Mouse (Mus musculus): Measurements from ENCODE around the gene Ccdc97. TPM values are rescaled to one million over a fixed set of nuclear protein-coding genes. Genes with fewer than 3 reads are reported as not detected.
"Not testable (repeated sequence)": the region's sequence is repeated elsewhere in the genome, so short reads cannot be mapped to it uniquely, and the experiment has no call there.

Gene Ccdc97
- polyA plus RNA-seq, 1 experiment = 52.5 TPM

GRCm38 (mm10) chr7:25736920-25737319 is 18.0 kb upstream of the Ccdc97 start:
- Histone ChIP-seq H3K27ac (ENCODE audit: insufficient read depth, low read depth, low read length) (no peak overlapping the region), H3K36me3 (ENCODE audit: control insufficient read depth, insufficient read depth, low read length) (peaks cover 26% of the 10 kb centered on the region), H3K27me3 (replicated peaks; ENCODE audit: control insufficient read depth, insufficient read depth, low read length) (no peaks in the 10 kb centered on the region), H3K4me3 (ENCODE audit: insufficient read depth, low read depth, low read length) (no peak overlapping the region), H3K4me1 (ENCODE audit: control insufficient read depth, insufficient read depth, low read length) (no peaks in the 10 kb centered on the region)
- 91% methylated on average over 2 of the region's 2 CpGs for WGBS
- TF ChIP-seq POLR2A (IDR thresholded peaks at IDR 0.05; ENCODE audit: low read depth, low read length) (no peak), CTCF (conservative IDR thresholded peaks at IDR 0.05; ENCODE audit: insufficient read depth, insufficient read length, low read depth, low read length) (0 out of 2 replicates have a peak, but pooled peaks have one; percentile 18)
- DNase-seq = no peak

GRCm38 (mm10) chr7:25734991-25735390 is 16.1 kb upstream of the Ccdc97 start:
- Histone ChIP-seq H3K36me3 (ENCODE audit: control insufficient read depth, insufficient read depth, low read length) (peaks cover 24% of the 10 kb centered on the region), H3K27ac (ENCODE audit: insufficient read depth, low read depth, low read length) (no peak overlapping the region), H3K4me1 (ENCODE audit: control insufficient read depth, insufficient read depth, low read length) (no peaks in the 10 kb centered on the region), H3K4me3 (ENCODE audit: insufficient read depth, low read depth, low read length) (no peak overlapping the region), H3K27me3 (replicated peaks; ENCODE audit: control insufficient read depth, insufficient read depth, low read length) (no peaks in the 10 kb centered on the region)
- no peak for DNase-seq
- WGBS = 78% methylated on average over 4 of the region's 4 CpGs
- TF ChIP-seq POLR2A (IDR thresholded peaks at IDR 0.05; ENCODE audit: low read depth, low read length) (no peak), CTCF (conservative IDR thresholded peaks at IDR 0.05; ENCODE audit: insufficient read depth, insufficient read length, low read depth, low read length) (no peak)

- no peak overlapping the region for H3K27ac ChIP-seq (ENCODE audit: insufficient read depth, low read depth, low read length)
Observed at GRCm38 (mm10) chr7:25731294-25732055, 12.6 kb upstream of the Ccdc97 start.

GRCm38 (mm10) chr7:25729862-25730261 is 11.0 kb upstream of the Ccdc97 start:
- TF ChIP-seq POLR2A (IDR thresholded peaks at IDR 0.05; ENCODE audit: low read depth, low read length) (no peak), CTCF (conservative IDR thresholded peaks at IDR 0.05; ENCODE audit: insufficient read depth, insufficient read length, low read depth, low read length) (no peak)
- Histone ChIP-seq H3K27ac (ENCODE audit: insufficient read depth, low read depth, low read length) (no peak overlapping the region), H3K36me3 (ENCODE audit: control insufficient read depth, insufficient read depth, low read length) (peaks cover 14% of the 10 kb centered on the region; the same call in 1 of the 2 replicates), H3K4me1 (ENCODE audit: control insufficient read depth, insufficient read depth, low read length) (no peaks in the 10 kb centered on the region), H3K4me3 (ENCODE audit: insufficient read depth, low read depth, low read length) (no peak overlapping the region), H3K27me3 (replicated peaks; ENCODE audit: control insufficient read depth, insufficient read depth, low read length) (no peaks in the 10 kb centered on the region)
- 86% methylated on average over 2 of the region's 2 CpGs for WGBS
- DNase-seq = no peak

More at GRCm38 (mm10) chr7:25731294-25732055, 12.6 kb upstream of the Ccdc97 start:
- Histone ChIP-seq H3K4me1 (ENCODE audit: control insufficient read depth, insufficient read depth, low read length) (no peaks in the 10 kb centered on the region), H3K36me3 (ENCODE audit: control insufficient read depth, insufficient read depth, low read length) (peaks cover 15% of the 10 kb centered on the region), H3K27me3 (replicated peaks; ENCODE audit: control insufficient read depth, insufficient read depth, low read length) (no peaks in the 10 kb centered on the region), H3K4me3 (ENCODE audit: insufficient read depth, low read depth, low read length) (no peak overlapping the region)
- no peak for DNase-seq
- 78% methylated on average over 8 of the region's 8 CpGs for WGBS
- no peak for TF ChIP-seq POLR2A (IDR thresholded peaks at IDR 0.05; ENCODE audit: low read depth, low read length)
- TF ChIP-seq CTCF (conservative IDR thresholded peaks at IDR 0.05; ENCODE audit: insufficient read depth, insufficient read length, low read depth, low read length) = no peak

GRCm38 (mm10) chr7:25729396-25729795 is 10.5 kb upstream of the Ccdc97 start:
- Histone ChIP-seq H3K27ac (ENCODE audit: insufficient read depth, low read depth, low read length) (no peak overlapping the region), H3K27me3 (replicated peaks; ENCODE audit: control insufficient read depth, insufficient read depth, low read length) (no peaks in the 10 kb centered on the region), H3K4me3 (ENCODE audit: insufficient read depth, low read depth, low read length) (no peak overlapping the region), H3K4me1 (ENCODE audit: control insufficient read depth, insufficient read depth, low read length) (no peaks in the 10 kb centered on the region), H3K36me3 (ENCODE audit: control insufficient read depth, insufficient read depth, low read length) (peaks cover 12% of the 10 kb centered on the region; the same call in 1 of the 2 replicates)
- no peak for DNase-seq
- TF ChIP-seq POLR2A (IDR thresholded peaks at IDR 0.05; ENCODE audit: low read depth, low read length) (no peak), CTCF (conservative IDR thresholded peaks at IDR 0.05; ENCODE audit: insufficient read depth, insufficient read length, low read depth, low read length) (no peak)
- 26% methylated on average over 2 of the region's 2 CpGs for WGBS

- no peak for DNase-seq
- H3K4me1 ChIP-seq (ENCODE audit: control insufficient read depth, insufficient read depth, low read length) = no peaks in the 10 kb centered on the region
- no peak overlapping the region for H3K27ac ChIP-seq (ENCODE audit: insufficient read depth, low read depth, low read length)
- TF ChIP-seq CTCF (conservative IDR thresholded peaks at IDR 0.05; ENCODE audit: insufficient read depth, insufficient read length, low read depth, low read length) (no peak), POLR2A (IDR thresholded peaks at IDR 0.05; ENCODE audit: low read depth, low read length) (no peak)
- peaks cover 8% of the 10 kb centered on the region; the same call in 1 of the 2 replicates for H3K36me3 ChIP-seq (ENCODE audit: control insufficient read depth, insufficient read depth, low read length)
- WGBS = 73% methylated on average over 5 of the region's 5 CpGs
- no peak overlapping the region for H3K4me3 ChIP-seq (ENCODE audit: insufficient read depth, low read depth, low read length)
- H3K27me3 ChIP-seq (replicated peaks; ENCODE audit: control insufficient read depth, insufficient read depth, low read length) = no peaks in the 10 kb centered on the region
Observed at GRCm38 (mm10) chr7:25727800-25728199, 8.9 kb upstream of the Ccdc97 start.

GRCm38 (mm10) chr7:25725886-25726285 is 7.0 kb upstream of the Ccdc97 start:
- Histone ChIP-seq H3K36me3 (ENCODE audit: control insufficient read depth, insufficient read depth, low read length) (peaks cover 2% of the 10 kb centered on the region), H3K27ac (ENCODE audit: insufficient read depth, low read depth, low read length) (no peak overlapping the region), H3K4me3 (ENCODE audit: insufficient read depth, low read depth, low read length) (no peak overlapping the region), H3K27me3 (replicated peaks; ENCODE audit: control insufficient read depth, insufficient read depth, low read length) (no peaks in the 10 kb centered on the region), H3K4me1 (ENCODE audit: control insufficient read depth, insufficient read depth, low read length) (no peaks in the 10 kb centered on the region)
- DNase-seq = no peak
- TF ChIP-seq CTCF (conservative IDR thresholded peaks at IDR 0.05; ENCODE audit: insufficient read depth, insufficient read length, low read depth, low read length) = no peak
- TF ChIP-seq POLR2A (IDR thresholded peaks at IDR 0.05; ENCODE audit: low read depth, low read length) = no peak
- WGBS = 73% methylated on average over 19 of the region's 19 CpGs

GRCm38 (mm10) chr7:25721776-25722175 is 2.9 kb upstream of the Ccdc97 start:
- not testable (repeated sequence) for H3K4me3 ChIP-seq (ENCODE audit: insufficient read depth, low read depth, low read length); H3K27me3 ChIP-seq (replicated peaks; ENCODE audit: control insufficient read depth, insufficient read depth, low read length); H3K4me1 ChIP-seq (ENCODE audit: control insufficient read depth, insufficient read depth, low read length); DNase-seq; H3K27ac ChIP-seq (ENCODE audit: insufficient read depth, low read depth, low read length); H3K36me3 ChIP-seq (ENCODE audit: control insufficient read depth, insufficient read depth, low read length)
